Mouse (Mus musculus) embryonic facial prominence, embryonic 13.5 days (tissue): Measurements from ENCODE around the gene Ltc4s. TPM values are rescaled to one million over a fixed set of nuclear protein-coding genes. Genes with fewer than 3 reads are reported as not detected.

Experiments
- ATAC-seq: fragments of 200-750 bp; cut with Nextera tagmentation; 2 replicates; pipeline ENCODE4 v1.8.0; 2017; ENCODE audit warnings: low read depth; ENCODE audit not compliant: insufficient number of reproducible peaks, insufficient read depth, low FRiP score, low TSS enrichment
- H3K27ac ChIP-seq: fragments of 300-500 bp; sonication (generic); 2 replicates; pipeline ENCODE4 v1.5.1; 2015; ENCODE audit warnings: moderate library complexity, mild to moderate bottlenecking, inconsistent platforms
- H3K27me3 ChIP-seq: fragments of 300-500 bp; sonication (generic); 2 replicates; pipeline ENCODE4 v1.6.1; 2015; ENCODE audit warnings: mild to moderate bottlenecking, inconsistent platforms
- H3K36me3 ChIP-seq: fragments of 300-500 bp; sonication (generic); 2 replicates; pipeline ENCODE4 v1.6.1; 2015; ENCODE audit warnings: mild to moderate bottlenecking, inconsistent platforms
- H3K4me1 ChIP-seq: fragments of 300-500 bp; sonication (generic); 2 replicates; pipeline ENCODE4 v1.6.1; 2015; ENCODE audit warnings: inconsistent platforms
- H3K4me2 ChIP-seq: fragments of 300-500 bp; sonication (generic); 2 replicates; pipeline ENCODE4 v1.6.1; 2015; ENCODE audit warnings: moderate library complexity, mild to moderate bottlenecking, inconsistent platforms
- H3K4me3 ChIP-seq: fragments of 300-500 bp; sonication (generic); 2 replicates; pipeline ENCODE4 v1.5.1; 2015; ENCODE audit warnings: mild to moderate bottlenecking, inconsistent platforms
- H3K9ac ChIP-seq: fragments of 300-500 bp; sonication (generic); 2 replicates; pipeline ENCODE4 v1.6.1; 2015; ENCODE audit warnings: mild to moderate bottlenecking, inconsistent platforms
- H3K9me3 ChIP-seq: fragments of 300-500 bp; sonication (generic); 2 replicates; pipeline ENCODE4 v1.6.1; 2016; ENCODE audit warnings: inconsistent platforms
- WGBS: fragments of 180-500 bp; shearing (Covaris S2); methylation state at CpG from one replicate; pipeline ENCODE4 v1.1.7; 2015; ENCODE audit warnings: mixed read lengths; 5-methylcytosine and 5-hydroxymethylcytosine counted together
- polyA plus RNA-seq: library from polyadenylated mRNA; unstranded; fragments of >200 nt; fragmentation: Nextera tagmentation; extraction: Ambion mirVana; gene quantifications from 2 replicates; pipeline ENCODE4 v1.2.1, GENCODE M21; 2015

Ltc4s gene
- polyA plus RNA-seq = 1.7 and 1.8 TPM in 2 replicates

DNA sequence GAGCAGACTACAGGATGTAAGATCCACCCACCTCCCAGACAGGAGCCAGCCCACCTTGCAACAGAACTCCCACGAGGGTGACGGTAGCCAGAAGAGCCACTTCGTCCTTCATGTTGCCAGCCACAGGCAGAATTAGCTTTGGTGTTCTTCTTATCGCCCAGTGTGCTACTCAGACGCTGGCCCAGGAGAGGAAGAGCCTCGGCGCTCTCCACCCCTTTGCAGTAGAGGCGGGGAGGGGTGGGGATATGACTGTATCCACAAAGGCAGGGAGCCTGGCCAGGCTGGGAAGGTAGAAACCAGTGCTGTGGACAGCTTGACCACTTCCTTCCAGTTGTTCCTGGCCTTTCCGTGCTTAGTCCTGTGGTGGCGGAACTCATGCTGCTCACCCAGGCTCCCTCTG, at the start of gene Ltc4s:
TSS of gene Ltc4s (minus strand) at position 293 of the 400 bp plus-strand sequence.
- Histone ChIP-seq H3K27me3 (peaks cover 45% of the 10 kb centered on the region), H3K4me1 (peaks cover 17% of the 10 kb centered on the region), H3K9ac (no peak within 1 kb of the TSS), H3K4me3 (peak within 1 kb of the TSS; percentile 65), H3K36me3 (peaks cover 21% of the 10 kb centered on the region), H3K4me2 (peak within 1 kb of the TSS; percentile 93), H3K9me3 (no peaks in the 10 kb centered on the region), H3K27ac (no peak within 1 kb of the TSS)
- no peak for ATAC-seq
- 48% methylated on average over 10 of the region's 10 CpGs for WGBS

DNA sequence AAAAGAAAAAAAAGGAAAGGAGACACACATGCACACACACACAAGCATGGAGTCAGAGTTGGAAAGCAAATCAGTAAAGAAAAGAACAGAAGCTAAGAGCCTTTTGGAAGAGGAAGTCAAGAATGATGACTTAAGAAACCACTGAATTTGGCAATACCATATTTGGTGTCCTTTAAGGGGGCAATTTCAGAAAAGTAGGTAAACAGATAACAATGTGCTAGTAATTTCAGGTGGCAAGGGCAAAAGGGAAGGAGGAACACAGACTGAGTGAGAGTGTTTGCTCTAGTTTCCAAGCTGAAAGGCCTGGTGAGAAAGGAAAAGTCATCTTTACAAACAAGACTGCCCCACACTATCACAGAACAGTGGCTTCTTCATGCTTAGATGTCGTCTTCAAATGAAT, 48.0 kb upstream of the Ltc4s start:
- H3K9ac ChIP-seq = no peak overlapping the region
- 98% methylated on average over 1 of the region's 1 CpGs for WGBS
- no peak overlapping the region for H3K4me2 ChIP-seq
- H3K4me3 ChIP-seq = no peak overlapping the region
- no peaks in the 10 kb centered on the region for H3K9me3 ChIP-seq
- ATAC-seq = no peak
- no peak overlapping the region for H3K27ac ChIP-seq
- peaks cover 28% of the 10 kb centered on the region for H3K36me3 ChIP-seq
- peaks cover 18% of the 10 kb centered on the region for H3K4me1 ChIP-seq
- no peaks in the 10 kb centered on the region for H3K27me3 ChIP-seq

DNA sequence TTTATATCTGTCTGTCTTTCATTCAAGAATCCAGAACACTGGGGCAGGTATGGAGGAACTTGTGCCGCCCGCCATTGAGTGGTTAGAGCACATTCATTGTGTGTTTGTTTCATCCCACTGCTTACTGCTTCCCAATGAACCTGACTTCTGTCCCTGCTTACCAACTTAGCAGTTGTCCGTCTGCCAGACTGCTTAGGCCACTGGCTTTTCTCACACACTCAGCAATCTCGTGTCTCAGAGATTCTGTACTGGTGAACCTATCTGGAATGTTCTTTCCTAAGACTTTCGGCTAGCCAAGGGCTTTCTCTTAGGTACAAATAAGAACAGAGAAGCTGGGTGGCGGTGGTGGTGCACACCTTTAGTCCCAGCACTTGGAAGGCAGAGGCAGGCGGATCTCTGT, 47.3 kb upstream of the Ltc4s start:
- H3K4me2 ChIP-seq = no peak overlapping the region
- ATAC-seq = no peak
- no peak overlapping the region for H3K27ac ChIP-seq

DNA sequence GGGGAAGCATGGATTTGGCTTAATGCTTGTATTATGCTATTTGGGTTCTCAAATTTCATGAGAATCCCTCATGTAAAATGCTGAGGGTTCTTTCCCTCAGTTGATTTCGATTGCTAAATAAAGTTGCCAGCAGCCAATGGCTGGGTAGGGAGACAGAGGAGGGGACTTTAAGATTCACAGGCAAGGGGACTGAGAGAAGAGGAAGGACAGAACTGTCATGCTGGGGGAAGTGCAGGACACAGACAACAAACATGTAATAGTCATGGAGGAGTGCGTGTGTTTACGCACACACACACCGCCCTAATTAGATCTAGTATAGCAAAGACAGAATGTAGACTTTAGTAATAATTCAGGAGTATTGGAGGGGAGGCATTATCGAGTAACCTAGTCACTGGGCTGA, 46.8 kb upstream of the Ltc4s start:
- no peaks in the 10 kb centered on the region for H3K9me3 ChIP-seq
- no peak overlapping the region for H3K27ac ChIP-seq
- H3K36me3 ChIP-seq = peaks cover 37% of the 10 kb centered on the region
- WGBS = 87% methylated on average over 5 of the region's 5 CpGs
- no peaks in the 10 kb centered on the region for H3K27me3 ChIP-seq
- no peak for ATAC-seq
- peaks cover 15% of the 10 kb centered on the region for H3K4me1 ChIP-seq
- no peak overlapping the region for H3K4me2 ChIP-seq
- H3K9ac ChIP-seq = no peak overlapping the region
- H3K4me3 ChIP-seq = no peak overlapping the region

More for the DNA sequence above, 47.3 kb upstream of the Ltc4s start:
- Histone ChIP-seq H3K9me3 (no peaks in the 10 kb centered on the region), H3K4me1 (peaks cover 18% of the 10 kb centered on the region), H3K36me3 (peaks cover 35% of the 10 kb centered on the region), H3K27me3 (no peaks in the 10 kb centered on the region), H3K4me3 (no peak overlapping the region), H3K9ac (no peak overlapping the region)
- 93% methylated on average over 7 of the region's 7 CpGs for WGBS

DNA sequence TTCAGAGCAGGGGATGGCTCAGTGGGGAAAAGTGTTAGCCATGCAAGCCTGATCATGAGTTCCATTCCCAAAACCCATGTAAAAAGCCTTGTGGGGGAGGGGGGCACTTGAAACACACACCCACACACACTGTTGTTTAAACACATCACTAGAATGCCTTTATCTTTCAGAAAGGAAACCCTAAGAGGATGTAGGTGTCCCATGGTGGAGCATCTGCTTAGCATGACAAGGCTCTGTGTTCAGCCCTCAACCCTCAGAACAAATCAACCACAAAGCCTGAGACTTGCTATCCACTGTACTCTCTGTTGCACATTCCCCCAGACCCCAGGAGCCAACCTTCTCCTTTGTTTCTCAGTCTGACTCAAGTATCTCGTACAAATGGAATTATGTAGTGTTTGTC, 41.6 kb upstream of the Ltc4s start:
- no peak for ATAC-seq
- H3K9ac ChIP-seq = no peak overlapping the region
- H3K9me3 ChIP-seq = no peaks in the 10 kb centered on the region
- H3K4me1 ChIP-seq = no peaks in the 10 kb centered on the region
- WGBS = 83% methylated on average over 1 of the region's 1 CpGs
- no peak overlapping the region for H3K4me2 ChIP-seq
- peaks cover 23% of the 10 kb centered on the region for H3K36me3 ChIP-seq
- no peaks in the 10 kb centered on the region for H3K27me3 ChIP-seq
- no peak overlapping the region for H3K27ac ChIP-seq
- H3K4me3 ChIP-seq = no peak overlapping the region

DNA sequence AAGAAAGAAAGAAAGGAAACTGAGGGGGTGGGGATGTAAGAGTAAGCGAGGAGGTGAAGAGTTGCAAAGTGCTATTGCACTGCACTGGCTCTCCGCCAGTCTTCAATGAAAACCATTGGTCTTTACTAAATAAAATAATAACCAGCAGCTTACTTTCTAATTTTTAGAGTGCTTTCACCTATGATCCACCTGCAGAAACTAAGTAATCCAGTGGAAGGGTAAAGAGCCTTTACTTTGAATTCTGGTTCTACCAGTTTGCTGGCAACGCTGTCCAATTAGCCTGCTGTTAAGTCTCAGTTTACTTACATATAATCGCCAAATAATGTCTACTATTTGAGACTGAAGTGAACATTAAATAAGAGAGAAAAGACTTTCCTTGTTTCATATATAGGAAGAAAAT, 40.6 kb upstream of the Ltc4s start:
- Histone ChIP-seq H3K36me3 (peaks cover 23% of the 10 kb centered on the region), H3K9ac (no peak overlapping the region), H3K9me3 (no peaks in the 10 kb centered on the region), H3K4me1 (0 out of 2 replicates have a peak, but pooled peaks cover 4% of the 10 kb centered on the region), H3K27me3 (no peaks in the 10 kb centered on the region), H3K4me3 (no peak overlapping the region), H3K27ac (peak overlapping the region; percentile 55; the same call in 1 of the 2 replicates), H3K4me2 (no peak overlapping the region)
- ATAC-seq = no peak
- WGBS = 77% methylated on average over 4 of the region's 4 CpGs

DNA sequence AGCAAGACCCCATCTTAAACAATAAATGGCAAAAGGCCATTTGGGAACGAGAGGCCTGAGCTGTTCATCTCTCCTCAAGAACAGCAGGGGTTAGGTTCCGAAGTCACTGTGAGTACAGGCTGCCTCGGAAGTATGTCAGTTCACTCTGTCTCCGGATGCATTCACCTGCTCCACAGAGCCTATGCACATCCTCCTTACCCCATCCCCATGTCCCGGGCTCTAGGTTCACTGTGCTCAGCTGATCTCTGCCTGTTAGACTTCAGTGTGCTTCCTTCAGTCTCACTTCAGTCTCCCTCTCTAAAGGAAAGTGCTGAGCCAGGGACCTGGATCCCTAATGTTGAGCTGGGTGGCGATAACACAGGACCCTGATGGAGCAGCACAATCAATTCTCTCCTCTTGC, 39.3 kb upstream of the Ltc4s start:
- no peak overlapping the region for H3K9ac ChIP-seq
- H3K27ac ChIP-seq = no peak overlapping the region
- H3K4me3 ChIP-seq = no peak overlapping the region
- peaks cover 23% of the 10 kb centered on the region for H3K36me3 ChIP-seq
- no peak overlapping the region for H3K4me2 ChIP-seq
- ATAC-seq = no peak
- WGBS = 93% methylated on average over 6 of the region's 6 CpGs
- no peaks in the 10 kb centered on the region for H3K27me3 ChIP-seq
- no peaks in the 10 kb centered on the region for H3K9me3 ChIP-seq
- H3K4me1 ChIP-seq = 0 out of 2 replicates have a peak, but pooled peaks cover 4% of the 10 kb centered on the region

DNA sequence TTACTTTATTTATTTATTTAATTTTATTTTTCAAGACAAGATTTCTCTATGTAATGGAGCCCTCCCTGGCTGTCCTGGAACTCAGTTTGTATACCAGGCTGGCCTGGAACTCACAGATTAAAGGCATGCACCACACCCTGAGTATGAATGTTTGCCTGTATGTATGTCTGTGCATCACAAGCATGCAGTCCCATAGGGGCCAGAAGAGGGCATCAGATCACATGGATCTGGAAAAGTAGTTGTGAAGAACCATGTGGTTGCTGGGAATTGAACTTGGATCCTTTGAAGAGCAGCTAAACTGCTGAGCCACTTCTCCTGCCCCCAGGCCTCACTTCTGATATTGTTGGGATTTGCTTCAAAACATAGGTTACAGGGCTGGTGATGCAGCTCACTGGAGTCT, 38.6 kb upstream of the Ltc4s start:
- H3K27me3 ChIP-seq = no peaks in the 10 kb centered on the region
- no peak overlapping the region for H3K4me3 ChIP-seq
- H3K4me1 ChIP-seq = 0 out of 2 replicates have a peak, but pooled peaks cover 5% of the 10 kb centered on the region

DNA sequence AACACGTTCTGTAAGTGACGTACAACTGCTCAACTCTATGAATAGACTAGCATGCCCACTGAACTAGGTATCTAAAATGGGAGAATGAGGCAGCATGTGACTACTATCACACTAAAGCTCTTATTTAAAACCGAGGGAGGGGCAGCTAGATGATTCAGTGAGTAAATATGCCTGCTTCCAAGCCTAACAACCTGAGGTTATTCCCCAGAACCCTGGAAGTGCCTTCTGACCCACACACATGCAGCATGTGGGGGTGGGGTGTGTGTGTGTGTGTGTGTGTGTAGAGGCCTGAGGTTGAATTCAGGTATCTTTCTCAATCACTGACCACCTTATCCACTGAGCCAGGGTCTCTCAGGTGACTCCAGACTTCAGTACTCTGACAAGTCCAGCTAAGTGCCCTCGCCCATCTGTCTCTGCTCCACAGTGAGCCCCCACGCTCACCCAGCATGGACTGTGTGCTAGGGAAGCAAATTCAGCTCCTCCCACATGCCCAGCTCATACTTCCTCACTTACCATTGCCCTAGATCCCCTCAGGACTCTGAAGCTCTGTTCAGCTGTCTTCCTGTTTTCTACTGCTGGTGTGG, 37.2 kb upstream of the Ltc4s start:
- ATAC-seq = no peak

More for the DNA sequence above, 38.6 kb upstream of the Ltc4s start:
- Histone ChIP-seq H3K9me3 (no peaks in the 10 kb centered on the region), H3K4me2 (no peak overlapping the region), H3K27ac (no peak overlapping the region), H3K36me3 (peaks cover 23% of the 10 kb centered on the region), H3K9ac (no peak overlapping the region)
- no peak for ATAC-seq

DNA sequence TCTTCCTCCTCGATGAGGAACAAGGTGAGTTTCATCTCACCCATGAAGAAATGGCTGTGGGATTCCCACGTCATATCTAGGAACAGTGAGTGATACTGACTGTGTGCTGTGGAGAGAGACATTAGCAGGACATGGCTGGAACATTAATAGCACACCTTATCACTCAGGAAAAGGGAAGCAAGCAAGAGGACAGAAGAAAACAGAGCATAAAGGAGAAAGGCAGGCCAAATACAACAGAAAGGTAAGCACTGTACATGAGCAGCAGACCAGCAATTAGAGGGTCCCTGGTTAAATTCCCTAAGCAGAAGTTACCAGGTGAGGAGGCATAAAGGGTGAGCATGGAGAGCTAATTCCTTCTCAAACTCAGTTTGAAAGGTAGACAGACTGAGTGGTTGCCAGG, 36.7 kb upstream of the Ltc4s start:
- no peak overlapping the region for H3K27ac ChIP-seq
- no peak for ATAC-seq
- no peaks in the 10 kb centered on the region for H3K27me3 ChIP-seq
- H3K4me3 ChIP-seq = no peak overlapping the region
- H3K36me3 ChIP-seq = peaks cover 13% of the 10 kb centered on the region
- H3K4me1 ChIP-seq = 0 out of 2 replicates have a peak, but pooled peaks cover 10% of the 10 kb centered on the region
- H3K9me3 ChIP-seq = no peaks in the 10 kb centered on the region
- whole genome bisulfite sequencing = 87% methylated on average over 2 of the region's 2 CpGs
- no peak overlapping the region for H3K9ac ChIP-seq
- H3K4me2 ChIP-seq = no peak overlapping the region

More for the DNA sequence above, 37.2 kb upstream of the Ltc4s start:
- H3K27ac ChIP-seq = no peak overlapping the region
- peaks cover 15% of the 10 kb centered on the region for H3K36me3 ChIP-seq
- no peak overlapping the region for H3K9ac ChIP-seq
- H3K4me1 ChIP-seq = 0 out of 2 replicates have a peak, but pooled peaks cover 10% of the 10 kb centered on the region
- no peaks in the 10 kb centered on the region for H3K27me3 ChIP-seq
- WGBS = 81% methylated on average over 5 of the region's 5 CpGs
- no peak overlapping the region for H3K4me3 ChIP-seq
- H3K4me2 ChIP-seq = no peak overlapping the region
- H3K9me3 ChIP-seq = no peaks in the 10 kb centered on the region

DNA sequence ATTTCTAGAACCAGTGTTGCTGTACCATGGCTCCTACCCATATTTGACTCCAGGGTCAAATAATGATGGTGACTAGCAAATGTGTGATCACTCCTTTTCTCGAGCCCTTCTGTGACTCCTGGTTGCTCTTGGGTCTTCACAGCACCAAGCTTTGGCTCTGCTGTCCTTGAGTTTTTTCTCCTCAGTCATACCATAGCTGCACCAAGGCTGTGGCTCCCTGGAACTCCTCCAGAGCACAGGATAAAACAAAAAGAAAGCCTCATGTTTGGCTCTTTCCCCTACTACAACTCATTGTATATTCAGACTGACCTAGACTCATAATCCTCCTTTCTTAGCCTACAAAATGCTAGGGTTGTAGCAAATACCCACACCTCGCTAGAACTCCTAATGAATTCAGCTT, 34.4 kb upstream of the Ltc4s start:
- Histone ChIP-seq H3K4me1 (0 out of 2 replicates have a peak, but pooled peaks cover 10% of the 10 kb centered on the region), H3K27me3 (no peaks in the 10 kb centered on the region), H3K27ac (no peak overlapping the region), H3K4me3 (no peak overlapping the region), H3K9ac (no peak overlapping the region), H3K36me3 (peaks cover 10% of the 10 kb centered on the region), H3K4me2 (no peak overlapping the region), H3K9me3 (no peaks in the 10 kb centered on the region)
- 88% methylated on average over 2 of the region's 2 CpGs for WGBS
- ATAC-seq = no peak

DNA sequence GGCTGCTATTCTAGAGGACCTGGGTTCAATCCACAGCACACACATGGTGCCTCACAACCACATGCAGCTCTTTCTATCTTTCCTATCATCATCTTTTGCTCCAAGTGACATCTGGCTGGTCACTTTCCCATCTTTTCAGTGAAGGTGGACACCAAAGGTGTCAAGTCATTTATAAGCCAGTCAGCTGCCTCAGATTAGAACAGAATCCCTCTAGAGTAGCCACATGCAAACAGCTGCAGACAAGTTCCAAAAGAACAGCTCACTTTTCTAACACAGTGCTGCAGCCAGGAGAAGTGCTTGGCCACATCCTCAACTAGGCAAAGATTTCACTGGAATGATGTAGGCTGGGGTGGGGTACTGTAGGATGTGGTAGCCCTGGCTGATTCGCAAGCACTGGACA, 31.5 kb upstream of the Ltc4s start:
- Histone ChIP-seq H3K27me3 (no peaks in the 10 kb centered on the region), H3K9ac (no peak overlapping the region), H3K4me2 (no peak overlapping the region), H3K36me3 (peaks cover 26% of the 10 kb centered on the region), H3K4me3 (no peak overlapping the region), H3K27ac (no peak overlapping the region), H3K9me3 (no peaks in the 10 kb centered on the region), H3K4me1 (0 out of 2 replicates have a peak, but pooled peaks cover 10% of the 10 kb centered on the region)
- ATAC-seq = no peak
- WGBS = 97% methylated on average over 1 of the region's 1 CpGs
